Mouse (Mus musculus) thymus, postnatal 10 days (tissue): ENCODE data around the gene Cxcl17.
"Not testable (repeated sequence)": the region's sequence is repeated elsewhere in the genome, so short reads cannot be mapped to it uniquely, and the experiment has no call there.

ENCODE experiments used
- DNase-seq, 2 experiments: peaks; one replicate each; pipeline ENCODE4 v3.0.0; 2021; ENCODE audit warnings: low spot score in 2 of 2

The Cxcl17 gene

GRCm38 (mm10) chr7:25412833-25413441, at the start of gene Cxcl17:
Cxcl17 (minus strand) TSS chr7:25412886.
- DNase-seq = no peak

GRCm38 (mm10) chr7:25462033-25462337, 49.3 kb upstream of the Cxcl17 start:
- not testable (repeated sequence) for DNase-seq

- DNase-seq = not testable (repeated sequence)
These were observed 48.8 kb upstream of the Cxcl17 start for GRCm38 (mm10) chr7:25461336-25462032.

GRCm38 (mm10) chr7:25452103-25452502, 39.4 kb upstream of the Cxcl17 start:
- no peak for DNase-seq

- DNase-seq = no peak
These were observed 37.5 kb upstream of the Cxcl17 start for GRCm38 (mm10) chr7:25449913-25450890.

- no peak for DNase-seq
These were observed 28.1 kb upstream of the Cxcl17 start for GRCm38 (mm10) chr7:25440816-25441153.

GRCm38 (mm10) chr7:25439978-25440815, 27.5 kb upstream of the Cxcl17 start:
- no peak for DNase-seq

DNA sequence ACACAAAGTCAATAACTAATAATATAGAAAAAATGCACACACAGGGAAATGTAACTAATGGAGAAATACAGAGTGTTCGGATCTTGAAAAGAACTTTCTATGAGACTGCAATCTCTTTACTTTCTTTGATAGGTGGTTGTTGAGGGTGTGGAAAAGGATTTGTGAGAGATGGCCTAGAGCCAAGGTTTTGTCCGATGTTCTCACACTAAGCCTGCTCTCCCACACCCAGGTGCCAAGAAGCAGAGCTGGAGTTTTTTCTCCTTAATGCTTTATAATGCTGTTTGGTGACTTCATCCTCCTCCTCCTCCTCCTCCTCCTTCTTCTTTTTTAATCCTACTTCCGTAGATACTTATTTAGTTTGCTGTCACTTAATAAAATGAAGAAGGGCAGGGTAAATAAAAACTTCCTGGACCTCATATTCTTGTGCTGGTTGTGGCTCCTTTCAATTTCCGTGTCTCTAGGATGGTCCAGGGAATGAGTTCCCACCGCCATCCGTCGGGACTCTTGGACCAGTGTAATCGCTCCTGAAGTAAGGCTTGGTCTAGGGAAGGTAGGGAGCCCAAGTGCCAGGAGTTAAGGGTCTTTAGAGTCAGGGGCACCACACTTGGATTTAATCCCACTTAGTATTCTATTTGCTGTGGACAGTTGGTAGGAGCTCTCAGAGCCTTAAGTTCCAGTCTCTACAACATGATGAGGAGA, 26.6 kb upstream of the Cxcl17 start:
- DNase-seq = no peak

GRCm38 (mm10) chr7:25436704-25437103, 24.0 kb upstream of the Cxcl17 start:
- no peak for DNase-seq

DNA sequence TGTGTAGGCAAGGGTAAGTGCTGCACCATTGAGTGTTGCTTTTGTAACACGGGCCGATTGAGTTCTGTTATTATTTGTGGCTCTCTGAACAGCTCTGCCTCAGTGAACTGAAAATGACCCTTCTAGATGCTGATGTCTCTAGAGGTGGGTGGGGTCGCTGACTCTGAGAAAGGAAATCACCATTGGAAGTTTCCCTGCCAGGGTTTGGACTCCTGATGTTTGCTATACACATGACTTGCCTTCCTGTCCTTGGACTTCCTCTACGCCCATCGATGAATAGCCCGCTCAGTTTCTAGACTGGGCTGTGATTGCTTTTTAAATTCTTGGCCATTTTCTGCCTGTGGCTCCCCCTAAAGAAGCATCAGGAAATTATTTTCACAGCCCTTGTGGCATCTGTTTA, 23.5 kb upstream of the Cxcl17 start:
- DNase-seq = no peak

DNA sequence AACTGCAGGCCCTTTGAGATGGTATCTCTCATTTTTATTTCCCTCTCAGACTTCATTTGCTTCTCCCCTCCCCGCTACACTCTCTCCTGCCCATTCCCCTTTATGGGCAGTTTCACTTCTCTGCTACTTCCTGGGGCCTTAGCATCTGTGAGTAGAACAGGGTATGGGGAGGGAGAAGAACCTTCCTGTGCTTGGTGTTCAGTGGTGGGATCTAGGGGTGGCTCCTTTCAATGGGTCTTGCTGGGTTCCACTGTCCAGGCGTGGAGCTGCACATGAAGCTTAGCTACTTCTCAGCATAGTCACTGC, 22.8 kb upstream of the Cxcl17 start:
- no peak for DNase-seq

DNA sequence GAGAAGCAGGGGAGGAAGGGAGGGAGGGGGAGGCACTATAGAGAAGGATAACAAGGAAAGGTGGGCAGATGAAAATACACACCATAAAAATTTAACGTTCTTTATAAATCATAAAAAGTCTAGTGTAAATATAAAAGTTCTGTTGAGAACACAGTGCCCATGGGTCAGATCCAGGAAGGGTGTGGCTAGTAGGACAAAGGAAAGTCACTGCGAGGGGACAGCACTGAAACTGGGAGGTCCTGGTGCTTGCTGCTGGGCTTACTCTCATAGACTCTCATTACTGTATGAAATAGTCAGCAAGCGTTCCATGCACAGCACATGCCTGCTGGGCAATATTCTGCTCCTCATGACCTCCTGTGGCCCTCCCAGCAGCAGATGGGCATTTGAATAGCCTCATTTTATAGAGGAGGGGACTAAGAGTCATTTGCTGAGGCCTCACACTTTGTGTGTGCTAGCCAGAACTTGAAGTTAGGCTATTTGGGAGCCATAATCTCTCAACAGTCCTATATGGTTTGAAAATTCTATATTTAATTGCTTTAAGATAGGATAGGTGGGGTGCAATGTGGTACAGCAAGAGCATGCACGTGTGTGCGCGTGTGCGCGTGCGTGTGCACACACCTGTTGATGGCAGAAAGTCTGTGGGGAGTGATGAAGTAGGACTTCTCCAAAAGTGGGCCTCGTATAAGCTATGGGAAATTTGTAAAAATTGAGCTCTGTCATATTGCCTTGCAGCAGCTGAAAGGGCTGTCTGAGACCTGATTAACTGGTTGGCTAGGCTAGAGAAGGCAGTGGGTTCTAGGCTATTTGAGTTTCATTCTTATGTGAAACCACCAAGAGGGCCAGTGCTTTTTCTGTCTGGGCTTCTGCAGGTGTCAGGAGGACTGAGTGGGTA, 22.2 kb upstream of the Cxcl17 start:
- no peak for DNase-seq

DNA sequence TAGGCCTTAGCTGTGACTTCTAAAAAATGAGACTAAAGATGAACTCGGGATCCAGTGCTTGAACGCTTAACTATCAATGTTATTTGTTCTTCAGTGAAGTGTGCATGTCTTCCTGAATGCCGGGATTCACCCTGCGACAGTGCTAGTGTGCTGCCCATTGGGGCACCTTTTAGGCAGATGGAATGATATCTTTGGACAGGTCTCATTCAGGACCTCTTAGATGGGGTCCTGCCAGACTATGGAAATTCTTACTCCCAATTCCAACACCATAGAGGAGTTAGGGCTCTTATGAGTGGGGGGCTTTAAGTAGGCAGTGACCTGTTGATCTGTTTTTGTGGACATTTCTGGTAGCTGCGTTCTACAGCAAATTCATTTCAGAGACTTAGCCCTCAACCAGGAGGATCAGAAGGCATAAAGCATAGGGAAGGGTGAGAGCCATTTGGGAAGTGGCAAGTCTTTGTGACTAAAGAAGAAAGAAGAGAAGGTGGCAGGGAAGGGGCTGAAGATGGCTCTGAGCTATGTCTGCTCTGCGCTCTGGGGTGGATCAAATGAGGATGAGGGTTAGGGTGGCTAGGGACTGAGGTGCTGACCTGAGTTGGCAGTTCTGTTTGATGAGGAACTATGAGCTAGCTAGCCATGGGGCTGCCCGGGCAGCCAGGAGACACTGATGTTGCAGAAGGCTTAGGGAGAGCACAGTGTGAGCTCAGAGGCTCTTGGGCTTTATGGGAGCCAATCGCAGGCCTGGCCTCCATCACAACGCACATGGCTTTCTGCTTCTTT, 21.3 kb upstream of the Cxcl17 start:
- DNase-seq = no peak

GRCm38 (mm10) chr7:25433007-25433541, 20.4 kb upstream of the Cxcl17 start:
- DNase-seq = no peak

- no peak for DNase-seq
These were observed 19.7 kb upstream of the Cxcl17 start for GRCm38 (mm10) chr7:25432381-25432780.

DNA sequence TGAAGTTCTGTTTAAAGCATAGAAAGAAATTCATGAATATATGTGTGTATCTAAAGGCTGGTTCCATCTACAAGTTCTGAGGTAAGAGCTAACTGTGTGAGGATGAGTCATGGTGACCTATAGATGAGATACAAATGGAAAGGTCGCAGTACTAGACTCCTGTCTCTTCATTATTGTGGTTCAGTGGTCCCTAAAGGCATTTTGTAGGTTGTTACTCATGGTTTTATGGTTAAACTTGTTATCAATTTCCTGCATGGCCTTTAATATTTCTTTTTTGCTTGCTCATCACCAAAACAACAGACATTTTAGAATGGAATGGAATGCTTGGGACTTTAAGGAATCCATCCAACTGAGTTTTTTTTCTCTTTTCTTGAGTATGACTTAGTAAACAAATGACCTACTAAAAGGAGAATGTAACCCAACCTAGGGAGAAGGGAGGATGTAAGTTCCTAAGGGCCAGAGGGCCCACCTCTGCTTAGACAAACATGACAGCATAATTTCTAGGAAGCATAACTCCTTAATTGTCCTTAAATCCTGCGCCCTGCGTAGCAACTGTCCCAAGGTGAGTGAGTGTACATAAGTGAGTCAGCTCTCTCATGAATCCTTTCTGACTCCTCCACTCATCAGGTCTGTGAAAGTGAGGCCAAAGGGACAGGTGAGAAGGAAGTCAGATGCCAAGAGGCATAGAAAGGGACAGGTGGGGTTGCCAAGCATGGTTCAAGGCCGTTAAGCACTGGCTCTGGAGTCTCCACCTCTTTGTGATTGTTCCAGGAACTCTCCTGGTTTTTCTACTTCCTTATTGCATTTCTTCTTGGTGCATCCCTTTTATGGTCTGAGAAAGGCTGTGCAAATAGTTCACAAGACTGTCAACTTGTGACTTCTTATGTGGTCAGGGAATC, 17.4 kb upstream of the Cxcl17 start:
- DNase-seq = no peak

GRCm38 (mm10) chr7:25428321-25428720, 15.6 kb upstream of the Cxcl17 start:
- DNase-seq = no peak

DNA sequence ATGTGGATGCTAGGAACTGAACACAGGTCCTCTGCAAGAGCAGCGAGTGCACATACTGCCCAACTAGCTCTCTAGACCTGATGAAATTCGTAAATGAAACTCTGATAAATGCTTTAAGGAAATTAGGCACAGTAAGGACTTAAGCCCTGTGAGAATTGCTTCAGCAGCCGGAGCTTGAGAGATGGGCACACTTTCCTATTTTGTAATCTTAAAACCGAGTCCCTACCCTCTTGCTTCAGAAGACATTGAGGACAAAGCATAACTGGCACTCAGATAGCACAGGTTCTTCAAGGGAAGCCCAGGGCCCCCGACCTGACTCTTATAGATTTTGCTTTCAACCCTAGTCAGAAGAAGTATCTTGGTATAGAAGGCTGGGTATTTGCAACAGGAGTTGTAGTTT, 14.5 kb upstream of the Cxcl17 start:
- no peak for DNase-seq
